Mouse (Mus musculus) spleen, embryonic (tissue): ENCODE data around the gene Pik3ap1.

ENCODE experiments used
- CTCF ChIA-PET: fragments of 350-600 bp; sonication (Branson Sonifier 250); formaldehyde crosslinking; loops from one replicate; lab custom pipeline; 2022; lab: Charles Lee

Gene Pik3ap1

GRCm38 (mm10) chr19:41288568-41288967, 96.3 kb downstream of the Pik3ap1 start:
- CTCF ChIA-PET, result interaction anchor here (0.5 kb wide), 1 partner anchor 266 kb away, joined by 3 read pairs; no protein-coding TSS in a partner anchor

GRCm38 (mm10) chr19:41287224-41287623, 97.7 kb downstream of the Pik3ap1 start:
- CTCF ChIA-PET, result no interaction called here

GRCm38 (mm10) chr19:41284515-41284914, 100.4 kb downstream of the Pik3ap1 start:
- CTCF ChIA-PET, result no interaction called here

GRCm38 (mm10) chr19:41282718-41283117, 102.2 kb downstream of the Pik3ap1 start:
- CTCF ChIA-PET, result interaction anchor here (1.0 kb wide), 1 partner anchor 12 kb away, joined by 3 read pairs; no protein-coding TSS in a partner anchor

- CTCF ChIA-PET, result interaction anchor here (1.0 kb wide), 1 partner anchor 13 kb away, joined by 3 read pairs; no protein-coding TSS in a partner anchor
Observed at GRCm38 (mm10) chr19:41282216-41282615, 102.7 kb downstream of the Pik3ap1 start.

GRCm38 (mm10) chr19:41279724-41280244, 105.1 kb downstream of the Pik3ap1 start:
- CTCF ChIA-PET, result no interaction called here

GRCm38 (mm10) chr19:41278606-41279005, 106.3 kb downstream of the Pik3ap1 start:
- CTCF ChIA-PET, result no interaction called here

- CTCF ChIA-PET, result interaction anchor here (0.6 to 0.7 kb wide), 2 partner anchors 59 to 186 kb away, joined by 3 to 4 read pairs; no protein-coding TSS in a partner anchor
Observed at GRCm38 (mm10) chr19:41275588-41275987, 109.3 kb downstream of the Pik3ap1 start.

GRCm38 (mm10) chr19:41270906-41271305, 114.0 kb downstream of the Pik3ap1 start:
- CTCF ChIA-PET, result interaction anchor here (0.6 kb wide), 1 partner anchor 132 kb away, joined by 5 read pairs; no protein-coding TSS in a partner anchor

- CTCF ChIA-PET, result no interaction called here
Observed at GRCm38 (mm10) chr19:41270151-41270727, 114.7 kb downstream of the Pik3ap1 start.

- CTCF ChIA-PET, result no interaction called here
Observed at GRCm38 (mm10) chr19:41266251-41266901, 118.5 kb downstream of the Pik3ap1 start.

GRCm38 (mm10) chr19:41264331-41264799, 120.5 kb downstream of the Pik3ap1 start:
- CTCF ChIA-PET, result interaction anchor here (0.6 kb wide), 1 partner anchor 87 kb away, joined by 4 read pairs; no protein-coding TSS in a partner anchor

GRCm38 (mm10) chr19:41263630-41264295, 121.1 kb downstream of the Pik3ap1 start, which contains the start of gene Tm9sf3:
TSS of gene Tm9sf3 (minus strand) at chr19:41263997.
- CTCF ChIA-PET, result interaction anchor here (0.6 kb wide), 1 partner anchor 87 kb away, joined by 4 read pairs; no protein-coding TSS in a partner anchor

- CTCF ChIA-PET, result no interaction called here
Observed at GRCm38 (mm10) chr19:41262712-41263629, 121.9 kb downstream of the Pik3ap1 start.

- CTCF ChIA-PET, result no interaction called here
Observed at GRCm38 (mm10) chr19:41260736-41261135, 124.2 kb downstream of the Pik3ap1 start.

- CTCF ChIA-PET, result interaction anchor here (0.6 kb wide), 1 partner anchor 485 kb away, joined by 5 read pairs; no protein-coding TSS in a partner anchor
Observed at GRCm38 (mm10) chr19:41259256-41259655, 125.6 kb downstream of the Pik3ap1 start.

- CTCF ChIA-PET, result interaction anchor here (0.6 kb wide), 1 partner anchor 486 kb away, joined by 5 read pairs; no protein-coding TSS in a partner anchor
Observed at GRCm38 (mm10) chr19:41258707-41259106, 126.2 kb downstream of the Pik3ap1 start.

GRCm38 (mm10) chr19:41254584-41254983, 130.3 kb downstream of the Pik3ap1 start:
- CTCF ChIA-PET, result no interaction called here

- CTCF ChIA-PET, result no interaction called here
Observed at GRCm38 (mm10) chr19:41248968-41249367, 135.9 kb downstream of the Pik3ap1 start.

GRCm38 (mm10) chr19:41248271-41248670, 136.6 kb downstream of the Pik3ap1 start:
- CTCF ChIA-PET, result interaction anchor here (0.6 to 0.7 kb wide), 2 partner anchors 170 to 437 kb away, joined by 3 read pairs; no protein-coding TSS in a partner anchor
